Mouse (Mus musculus): Measurements from ENCODE around the gene Oasl1.

GRCm38 (mm10) chr5:114951279-114951880 lies 28.3 kb downstream of the Oasl1 start:
- TF ChIP-seq POLR2A (IDR thresholded peaks at IDR 0.05; ENCODE audit: low read depth, low read length) (no peak), CTCF (IDR thresholded peaks at IDR 0.05; ENCODE audit: borderline replicate concordance, insufficient read depth, low read length) (no peak)

Measured in embryonic fibroblast, embryonic 13.5 days (primary cell).